Mouse (Mus musculus) neural tube, embryonic 14.5 days (tissue): ENCODE measurements around the gene Igf2bp2. TPM values are rescaled to one million over a fixed set of nuclear protein-coding genes. Genes with fewer than 3 reads are reported as not detected.

Experiments used
- ATAC-seq: fragments of 200-750 bp; cut with Nextera tagmentation; 2 replicates; pipeline ENCODE4 v1.8.0; 2017; ENCODE audit warnings: low read depth, mild to moderate bottlenecking, moderate TSS enrichment, moderate library complexity
- H3K27ac ChIP-seq: fragments of 300-500 bp; sonication (generic); 2 replicates; pipeline ENCODE4 v1.5.1; 2014; ENCODE audit warnings: low read depth, mild to moderate bottlenecking, control low read depth, low read length, moderate library complexity, mixed read lengths
- H3K27me3 ChIP-seq: fragments of 300-500 bp; sonication (generic); 2 replicates; pipeline ENCODE4 v1.6.1; 2014; ENCODE audit warnings: low read length; ENCODE audit not compliant: control insufficient read depth, insufficient read depth
- H3K36me3 ChIP-seq: fragments of 300-500 bp; sonication (generic); 2 replicates; pipeline ENCODE4 v1.6.1; 2014; ENCODE audit warnings: low read length, mixed read lengths; ENCODE audit not compliant: control insufficient read depth, insufficient read depth
- H3K4me1 ChIP-seq: fragments of 300-500 bp; sonication (generic); 2 replicates; pipeline ENCODE4 v1.6.1; 2014; ENCODE audit warnings: low read length; ENCODE audit not compliant: control insufficient read depth, insufficient read depth
- H3K4me2 ChIP-seq: fragments of 300-500 bp; sonication (generic); 2 replicates; pipeline ENCODE4 v1.6.1; 2014; ENCODE audit warnings: mild to moderate bottlenecking, low read depth, low read length, control low read depth
- H3K4me3 ChIP-seq: fragments of 300-500 bp; sonication (generic); 2 replicates; pipeline ENCODE4 v1.5.1; 2014; ENCODE audit warnings: low read depth, low read length, control low read depth, mixed read lengths
- H3K9ac ChIP-seq: fragments of 300-500 bp; sonication (generic); replicated peaks from 2 replicates; pipeline ENCODE4 v1.6.1; 2014; ENCODE audit warnings: low read depth, mild to moderate bottlenecking, control low read depth, low read length, mixed read lengths
- H3K9me3 ChIP-seq: fragments of 300-500 bp; sonication (generic); 2 replicates; pipeline ENCODE4 v1.6.1; 2016; ENCODE audit warnings: low read length; ENCODE audit not compliant: control insufficient read depth
- WGBS: fragments of 180-500 bp; shearing (Covaris S2); extraction: QIAGEN DNeasy Blood & Tissue Kit; methylation state at CpG from one replicate; pipeline ENCODE4 v1.1.7; 2014; 5-methylcytosine and 5-hydroxymethylcytosine counted together
- polyA plus RNA-seq: library from polyadenylated mRNA; unstranded; fragments of >200 nt; fragmentation: Nextera tagmentation; extraction: Ambion mirVana; gene quantifications from 2 replicates; pipeline ENCODE4 v1.2.1, GENCODE M21; 2014

The Igf2bp2 gene
- polyA plus RNA-seq, 1 experiment from 2014 or later, result 16.6 TPM

- Histone ChIP-seq H3K4me2 (no peak overlapping the region), H3K27ac (no peak overlapping the region), H3K4me3 (no peak overlapping the region), H3K9ac (no peak overlapping the region), H3K9me3 (no peaks in the 10 kb centered on the region), H3K27me3 (no peaks in the 10 kb centered on the region), H3K36me3 (no peaks in the 10 kb centered on the region), H3K4me1 (no peaks in the 10 kb centered on the region)
- no peak for ATAC-seq
- 95% methylated on average over 21 of the region's 21 CpGs for WGBS
These were observed 109.7 kb downstream of the Igf2bp2 start for GRCm38 (mm10) chr16:22053411-22053810.

GRCm38 (mm10) chr16:22046739-22047366 lies 116.2 kb downstream of the Igf2bp2 start:
- Histone ChIP-seq H3K9ac (no peak overlapping the region), H3K9me3 (no peaks in the 10 kb centered on the region), H3K27me3 (no peaks in the 10 kb centered on the region), H3K27ac (no peak overlapping the region), H3K4me3 (no peak overlapping the region), H3K36me3 (peaks cover 20% of the 10 kb centered on the region), H3K4me1 (no peaks in the 10 kb centered on the region), H3K4me2 (no peak overlapping the region)
- 74% methylated on average over 10 of the region's 10 CpGs for WGBS
- ATAC-seq, result no peak

- H3K27ac ChIP-seq, result no peak overlapping the region
- peaks cover 25% of the 10 kb centered on the region for H3K36me3 ChIP-seq
- H3K4me1 ChIP-seq, result no peaks in the 10 kb centered on the region
- no peak overlapping the region for H3K4me2 ChIP-seq
- no peak for ATAC-seq
- H3K9ac ChIP-seq, result no peak overlapping the region
- no peaks in the 10 kb centered on the region for H3K27me3 ChIP-seq
- no peaks in the 10 kb centered on the region for H3K9me3 ChIP-seq
- no peak overlapping the region for H3K4me3 ChIP-seq
- WGBS, result 96% methylated on average over 3 of the region's 3 CpGs
These were observed 117.2 kb downstream of the Igf2bp2 start for GRCm38 (mm10) chr16:22045930-22046329.

- Histone ChIP-seq H3K27ac (no peak overlapping the region), H3K4me3 (no peak overlapping the region), H3K9ac (no peak overlapping the region), H3K4me1 (no peaks in the 10 kb centered on the region), H3K36me3 (peaks cover 29% of the 10 kb centered on the region), H3K27me3 (no peaks in the 10 kb centered on the region), H3K9me3 (no peaks in the 10 kb centered on the region), H3K4me2 (no peak overlapping the region)
- no peak for ATAC-seq
- WGBS, result 92% methylated on average over 4 of the region's 4 CpGs
These were observed 119.3 kb downstream of the Igf2bp2 start for GRCm38 (mm10) chr16:22043830-22044229.

- ATAC-seq, result no peak
- H3K4me2 ChIP-seq, result no peak overlapping the region
- no peaks in the 10 kb centered on the region for H3K4me1 ChIP-seq
- H3K27ac ChIP-seq, result no peak overlapping the region
- WGBS, result 86% methylated on average over 1 of the region's 1 CpGs
- H3K36me3 ChIP-seq, result peaks cover 35% of the 10 kb centered on the region
- no peak overlapping the region for H3K4me3 ChIP-seq
- H3K27me3 ChIP-seq, result no peaks in the 10 kb centered on the region
- no peaks in the 10 kb centered on the region for H3K9me3 ChIP-seq
- H3K9ac ChIP-seq, result no peak overlapping the region
These were observed 123.1 kb downstream of the Igf2bp2 start for GRCm38 (mm10) chr16:22039978-22040377.

GRCm38 (mm10) chr16:22038554-22038953 lies 124.5 kb downstream of the Igf2bp2 start:
- Histone ChIP-seq H3K27me3 (no peaks in the 10 kb centered on the region), H3K36me3 (peaks cover 27% of the 10 kb centered on the region), H3K4me1 (no peaks in the 10 kb centered on the region), H3K9me3 (no peaks in the 10 kb centered on the region), H3K4me3 (no peak overlapping the region), H3K4me2 (no peak overlapping the region), H3K27ac (no peak overlapping the region), H3K9ac (no peak overlapping the region)
- 92% methylated on average over 10 of the region's 10 CpGs for WGBS
- no peak for ATAC-seq

- H3K36me3 ChIP-seq, result peaks cover 53% of the 10 kb centered on the region
- no peak for ATAC-seq
- no peaks in the 10 kb centered on the region for H3K9me3 ChIP-seq
- no peaks in the 10 kb centered on the region for H3K27me3 ChIP-seq
- H3K9ac ChIP-seq, result no peak overlapping the region
- 96% methylated on average over 5 of the region's 5 CpGs for WGBS
- no peaks in the 10 kb centered on the region for H3K4me1 ChIP-seq
- no peak overlapping the region for H3K27ac ChIP-seq
- no peak overlapping the region for H3K4me3 ChIP-seq
- H3K4me2 ChIP-seq, result no peak overlapping the region
These were observed 135.6 kb downstream of the Igf2bp2 start for GRCm38 (mm10) chr16:22027474-22027873.

GRCm38 (mm10) chr16:22022122-22022521 lies 141.0 kb downstream of the Igf2bp2 start:
- Histone ChIP-seq H3K9ac (no peak overlapping the region), H3K4me2 (no peak overlapping the region), H3K27ac (no peak overlapping the region), H3K27me3 (no peaks in the 10 kb centered on the region), H3K4me3 (no peak overlapping the region), H3K4me1 (no peaks in the 10 kb centered on the region), H3K36me3 (peaks cover 30% of the 10 kb centered on the region), H3K9me3 (no peaks in the 10 kb centered on the region)
- 97% methylated on average over 2 of the region's 2 CpGs for WGBS
- no peak for ATAC-seq

- Histone ChIP-seq H3K9me3 (no peaks in the 10 kb centered on the region), H3K27me3 (no peaks in the 10 kb centered on the region), H3K9ac (no peak overlapping the region), H3K4me2 (no peak overlapping the region), H3K27ac (no peak overlapping the region), H3K4me1 (no peaks in the 10 kb centered on the region), H3K36me3 (peaks cover 14% of the 10 kb centered on the region), H3K4me3 (no peak overlapping the region)
- WGBS, result 90% methylated on average over 1 of the region's 1 CpGs
- ATAC-seq, result no peak
These were observed 147.5 kb downstream of the Igf2bp2 start for GRCm38 (mm10) chr16:22015569-22015968.
